Mouse (Mus musculus) testis, adult 2 months (tissue): ENCODE data around the gene Josd2. TPM values are rescaled to one million over a fixed set of nuclear protein-coding genes. Genes with fewer than 3 reads are reported as not detected.

Experiments
- H3K27ac ChIP-seq: fragments of 200-500 bp; 2 replicates; pipeline ENCODE4 v1.5.1; 2012; ENCODE audit warnings: low read depth, low read length; ENCODE audit not compliant: control insufficient read depth, insufficient read depth
- H3K27me3 ChIP-seq: fragments of 200-500 bp; 2 replicates; pipeline ENCODE4 v1.6.1; 2012; ENCODE audit warnings: mild to moderate bottlenecking, low read length, moderate library complexity; ENCODE audit not compliant: control insufficient read depth, insufficient read depth
- H3K36me3 ChIP-seq: fragments of 200-500 bp; 2 replicates; pipeline ENCODE4 v1.6.1; 2012; ENCODE audit warnings: mild to moderate bottlenecking, low read length; ENCODE audit not compliant: control insufficient read depth, insufficient read depth
- H3K4me1 ChIP-seq: fragments of 200-500 bp; 2 replicates; pipeline ENCODE4 v1.6.1; 2012; ENCODE audit warnings: low read length; ENCODE audit not compliant: control insufficient read depth, insufficient read depth
- H3K4me3 ChIP-seq: fragments of 200-500 bp; 2 replicates; pipeline ENCODE4 v1.5.1; 2012; ENCODE audit warnings: low read depth, mild to moderate bottlenecking, low read length, moderate library complexity, mixed read lengths; ENCODE audit not compliant: control insufficient read depth
- CTCF ChIP-seq: fragments of 200-500 bp; IDR thresholded peaks from 2 replicates; pipeline ENCODE4 v1.5.1; 2012; ENCODE audit warnings: low read depth, mild to moderate bottlenecking, inconsistent platforms, low read length, moderate library complexity; ENCODE audit not compliant: control insufficient read depth, insufficient read depth, insufficient replicate concordance
- POLR2A ChIP-seq: fragments of 200-500 bp; IDR thresholded peaks from 2 replicates; pipeline ENCODE4 v1.6.1; 2012; ENCODE audit warnings: low read depth, mild to moderate bottlenecking, inconsistent platforms, low read length, moderate library complexity; ENCODE audit not compliant: control insufficient read depth
- polyA plus RNA-seq: library from polyadenylated mRNA; depleted of rRNA; stranded (reverse); fragments of >200 nt; gene quantifications from 2 replicates; pipeline ENCODE4 v1.2.3, GENCODE M21; 2012

The Josd2 gene
- polyA plus RNA-seq, 1 experiment: 118 TPM

- no peak overlapping the region for H3K4me3 ChIP-seq
- H3K4me1 ChIP-seq: no peaks in the 10 kb centered on the region
- no peaks in the 10 kb centered on the region for H3K27me3 ChIP-seq
- H3K36me3 ChIP-seq: no peaks in the 10 kb centered on the region
- H3K27ac ChIP-seq: no peak overlapping the region
- TF ChIP-seq POLR2A: no peak
- TF ChIP-seq CTCF: no peak
Measured at GRCm38 (mm10) chr7:44453256-44453655, 14.5 kb upstream of the Josd2 start.

GRCm38 (mm10) chr7:44456302-44456701, 11.5 kb upstream of the Josd2 start:
- H3K4me1 ChIP-seq: no peaks in the 10 kb centered on the region
- no peak overlapping the region for H3K27ac ChIP-seq
- H3K4me3 ChIP-seq: no peak overlapping the region
- H3K36me3 ChIP-seq: no peaks in the 10 kb centered on the region
- TF ChIP-seq POLR2A (no peak), CTCF (no peak)
- H3K27me3 ChIP-seq: no peaks in the 10 kb centered on the region

GRCm38 (mm10) chr7:44460067-44460466, 7.7 kb upstream of the Josd2 start:
- Histone ChIP-seq H3K4me1 (peaks cover 4% of the 10 kb centered on the region), H3K27ac (no peak overlapping the region), H3K36me3 (no peaks in the 10 kb centered on the region), H3K27me3 (no peaks in the 10 kb centered on the region), H3K4me3 (no peak overlapping the region)
- TF ChIP-seq CTCF: no peak
- TF ChIP-seq POLR2A: no peak

GRCm38 (mm10) chr7:44460767-44461502, 6.8 kb upstream of the Josd2 start:
- Histone ChIP-seq H3K36me3 (no peaks in the 10 kb centered on the region), H3K27ac (no peak overlapping the region), H3K4me3 (no peak overlapping the region), H3K4me1 (peaks cover 4% of the 10 kb centered on the region), H3K27me3 (no peaks in the 10 kb centered on the region)
- TF ChIP-seq POLR2A (0 out of 2 replicates have a peak, but pooled peaks have one; percentile 8), CTCF (no peak)

- Histone ChIP-seq H3K27ac (no peak overlapping the region), H3K4me3 (no peak overlapping the region), H3K27me3 (no peaks in the 10 kb centered on the region), H3K4me1 (peaks cover 4% of the 10 kb centered on the region), H3K36me3 (no peaks in the 10 kb centered on the region)
- no peak for TF ChIP-seq CTCF
- TF ChIP-seq POLR2A: peak; percentile 10; the same call in 1 of the 2 replicates
Measured at GRCm38 (mm10) chr7:44461503-44462217, 6.1 kb upstream of the Josd2 start.

GRCm38 (mm10) chr7:44462218-44463055, 5.3 kb upstream of the Josd2 start:
- Histone ChIP-seq H3K27me3 (no peaks in the 10 kb centered on the region), H3K4me1 (peaks cover 4% of the 10 kb centered on the region), H3K27ac (no peak overlapping the region), H3K4me3 (peak overlapping the region; percentile 26; the same call in 1 of the 2 replicates), H3K36me3 (no peaks in the 10 kb centered on the region)
- TF ChIP-seq POLR2A (no peak), CTCF (no peak)

GRCm38 (mm10) chr7:44463056-44463425, 4.7 kb upstream of the Josd2 start:
- Histone ChIP-seq H3K36me3 (no peaks in the 10 kb centered on the region), H3K4me1 (peaks cover 4% of the 10 kb centered on the region), H3K4me3 (no peak overlapping the region), H3K27ac (no peak overlapping the region), H3K27me3 (no peaks in the 10 kb centered on the region)
- no peak for TF ChIP-seq POLR2A
- TF ChIP-seq CTCF: no peak
